Mouse (Mus musculus) erythroblast, embryonic 14.5 days (primary cell): ENCODE measurements around the gene Emx2.

Source experiments
- GATA1 ChIP-seq: IDR thresholded peaks from 2 replicates; pipeline ENCODE4 v1.6.1; 2012; ENCODE audit warnings: low read length, inconsistent platforms, mixed read lengths
- TAL1 ChIP-seq: IDR thresholded peaks from 3 replicates; pipeline ENCODE4 v1.6.1; 2012; ENCODE audit warnings: low read length, inconsistent platforms, mixed read lengths

GRCm38 (mm10) chr19:59479912-59480311 lies 21.7 kb downstream of the Emx2 start:
- TF ChIP-seq TAL1 (no peak), GATA1 (no peak)
